In the genomic region with DNA sequence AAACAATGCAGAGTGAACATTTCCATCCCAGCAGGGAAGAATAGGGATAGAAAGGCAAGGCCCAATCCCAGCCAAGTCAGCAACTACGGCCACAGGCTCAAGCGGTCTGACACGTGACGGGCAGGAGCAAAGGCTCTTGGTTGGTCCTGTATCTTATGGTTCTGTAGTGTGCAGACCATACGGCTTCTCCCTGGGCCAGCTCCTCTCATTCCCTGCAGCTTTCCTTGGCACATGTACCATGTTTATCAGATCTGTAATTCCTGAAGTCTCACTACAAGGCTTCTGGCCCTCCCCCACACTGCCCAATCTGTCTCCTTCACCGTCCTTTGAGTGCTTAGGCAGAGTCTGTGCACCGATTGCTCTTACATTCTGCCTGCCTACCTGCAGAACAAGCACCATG, we compare ENCODE assay signal across 11 mouse cellular contexts.
"Had no signal": no experiment of that assay in that cellular context is flagged by ENCODE, and none has a peak within 500 bp of the region (broad histone marks: within the 10 kb centered on the region; RNA-seq: fewer than 3 reads in every experiment).

No protein-coding gene starts in this region.

- H3K9ac ChIP-seq: limb, embryonic 13.5 days; liver, embryonic 14.5 days; midbrain, embryonic 13.5 days had no signal

- H3K4me2 ChIP-seq: limb, embryonic 13.5 days; midbrain, embryonic 13.5 days had no signal

- H3K4me3 ChIP-seq: limb, embryonic 13.5 days; midbrain, embryonic 13.5 days had no signal

- DNase-seq: kidney, postnatal 10 days; kidney, postnatal 4 days; left cerebral cortex, postnatal 4 days; lung, adult 18-20 months; lung, postnatal 36 days; right cerebral cortex, adult 18-20 months; thymus, postnatal 14 days had no signal

- H3K36me3 ChIP-seq: limb, embryonic 13.5 days had no signal

- H3K4me1 ChIP-seq: limb, embryonic 13.5 days had no signal

- ATAC-seq: midbrain, embryonic 13.5 days had no signal

- H3K9me3 ChIP-seq: limb, embryonic 13.5 days; midbrain, embryonic 13.5 days had no signal

- H3K27me3 ChIP-seq: limb, embryonic 13.5 days; midbrain, embryonic 13.5 days had no signal

- H3K27ac ChIP-seq: limb, embryonic 13.5 days; liver, embryonic 14.5 days; midbrain, embryonic 13.5 days; stomach, postnatal 0 days had no signal
